Mouse (Mus musculus): ENCODE results near the gene Hoxc8.

The Hoxc8 gene

GRCm38 (mm10) chr15:102990461-102991397 is at the start of gene Hoxc8:
Gene Hoxc8, plus strand, starts transcription at chr15:102990607.
- no peak for DNase-seq (ENCODE audit: low spot score in 2 of 2)

- no peak for DNase-seq (ENCODE audit: low spot score in 2 of 2)
Measured at GRCm38 (mm10) chr15:102942739-102943467, 47.5 kb upstream of the Hoxc8 start.

- DNase-seq (ENCODE audit: low spot score in 2 of 2): no peak
Measured at GRCm38 (mm10) chr15:102943468-102943813, 47.0 kb upstream of the Hoxc8 start.

- DNase-seq (ENCODE audit: low spot score in 2 of 2): no peak
Measured at GRCm38 (mm10) chr15:102945185-102946077, 45.0 kb upstream of the Hoxc8 start.

- no peak for DNase-seq (ENCODE audit: low spot score in 2 of 2)
Measured at GRCm38 (mm10) chr15:102947276-102947675, 43.1 kb upstream of the Hoxc8 start.

- DNase-seq (ENCODE audit: low spot score in 2 of 2): no peak
Measured at GRCm38 (mm10) chr15:102948842-102949241, 41.6 kb upstream of the Hoxc8 start.

GRCm38 (mm10) chr15:102949696-102950095 is 40.7 kb upstream of the Hoxc8 start:
- no peak for DNase-seq (ENCODE audit: low spot score in 2 of 2)

GRCm38 (mm10) chr15:102950877-102951276 is 39.5 kb upstream of the Hoxc8 start:
- DNase-seq (ENCODE audit: low spot score in 2 of 2): no peak

- DNase-seq (ENCODE audit: low spot score in 2 of 2): no peak
Measured at GRCm38 (mm10) chr15:102953561-102953960, 36.8 kb upstream of the Hoxc8 start.

GRCm38 (mm10) chr15:102954192-102955006 is 36.0 kb upstream of the Hoxc8 start, which contains the start of gene Hoxc11:
Gene Hoxc11, plus strand, starts transcription at chr15:102954427.
- DNase-seq (ENCODE audit: low spot score in 2 of 2): no peak

- DNase-seq (ENCODE audit: low spot score in 2 of 2): no peak
Measured at GRCm38 (mm10) chr15:102955007-102955382, 35.4 kb upstream of the Hoxc8 start.

GRCm38 (mm10) chr15:102955833-102956640 is 34.4 kb upstream of the Hoxc8 start:
- DNase-seq (ENCODE audit: low spot score in 2 of 2): no peak

- DNase-seq (ENCODE audit: low spot score in 2 of 2): no peak
Measured at GRCm38 (mm10) chr15:102956906-102957305, 33.5 kb upstream of the Hoxc8 start.

- DNase-seq (ENCODE audit: low spot score in 2 of 2): no peak
Measured at GRCm38 (mm10) chr15:102959663-102960191, 30.7 kb upstream of the Hoxc8 start.

- DNase-seq (ENCODE audit: low spot score in 2 of 2): no peak
Measured at GRCm38 (mm10) chr15:102961728-102962127, 28.7 kb upstream of the Hoxc8 start.

- DNase-seq (ENCODE audit: low spot score in 2 of 2): no peak
Measured at GRCm38 (mm10) chr15:102962492-102962891, 27.9 kb upstream of the Hoxc8 start.

- DNase-seq (ENCODE audit: low spot score in 2 of 2): no peak
Measured at GRCm38 (mm10) chr15:102963259-102963658, 27.1 kb upstream of the Hoxc8 start.

- no peak for DNase-seq (ENCODE audit: low spot score in 2 of 2)
Measured at GRCm38 (mm10) chr15:102963671-102964640, 26.5 kb upstream of the Hoxc8 start.
